Mouse (Mus musculus): ENCODE results near the gene Maf. TPM values are rescaled to one million over a fixed set of nuclear protein-coding genes. Genes with fewer than 3 reads are reported as not detected.

The Maf gene
- polyA plus RNA-seq (2012; fragmentation: generic; extraction: Trizol): 3.7 TPM

DNA sequence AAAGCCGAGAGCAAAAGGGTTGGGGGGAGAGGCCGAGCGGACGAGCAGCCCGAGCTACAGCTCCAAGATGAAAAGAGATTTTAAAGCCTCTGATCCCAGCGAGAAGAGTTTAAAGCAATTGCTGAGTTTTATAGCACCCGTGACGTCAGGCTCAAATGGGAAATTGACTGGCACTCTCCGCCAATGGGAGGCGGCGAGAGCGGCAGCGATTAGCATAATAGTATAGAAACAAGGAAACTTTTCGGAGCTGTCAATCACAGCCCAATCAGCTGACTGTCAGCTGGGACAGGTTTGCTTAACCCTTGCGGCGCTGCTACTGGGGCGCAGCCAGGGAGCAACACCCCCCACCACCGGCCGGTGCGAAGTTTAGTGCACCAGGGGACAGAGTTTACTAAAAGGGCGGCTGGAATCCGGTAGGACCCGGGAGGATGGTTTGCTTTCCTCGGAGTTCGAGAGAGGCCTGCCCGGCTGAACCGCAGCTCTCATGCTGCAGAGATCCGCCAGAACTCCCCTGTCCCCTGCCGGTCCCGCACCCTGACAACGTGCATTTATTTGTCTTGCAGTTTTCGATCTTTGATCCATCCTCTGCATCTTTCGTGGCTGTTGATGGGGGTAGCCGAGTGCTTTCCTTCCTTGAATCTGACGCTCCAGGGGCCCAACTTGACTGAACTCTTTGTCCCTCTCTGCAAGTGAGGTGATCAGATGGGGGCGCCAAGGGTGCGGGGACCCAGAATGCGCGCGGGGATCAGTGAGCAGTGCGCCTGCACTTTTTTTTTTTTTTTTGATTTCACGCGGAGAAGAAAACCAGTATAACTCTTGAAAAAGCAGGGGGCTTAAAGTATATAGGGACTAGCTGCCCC, at the start of gene Maf:
TSS of gene Maf (minus strand) at position 64 of the 860 bp plus-strand sequence.
- H3K4me3 ChIP-seq: peak within 1 kb of the TSS; percentile 40
- H3K79me2 ChIP-seq (ENCODE audit: control insufficient read depth, insufficient read depth): no peaks in the 10 kb centered on the region
- TF ChIP-seq SRF (IDR thresholded peaks at IDR 0.05; ENCODE audit: control insufficient read depth, insufficient read length, low read depth): no peak
- no peak for TF ChIP-seq REST (IDR thresholded peaks at IDR 0.05; ENCODE audit: insufficient read depth, insufficient read length)
- no peak for TF ChIP-seq MYOG (IDR thresholded peaks at IDR 0.05; ENCODE audit: control insufficient read depth in 1 of 3, insufficient read depth in 1 of 3, insufficient read length in 2 of 3, low read depth in 2 of 3)
- TF ChIP-seq E2F4 (IDR thresholded peaks at IDR 0.05; ENCODE audit: insufficient read depth): no peak
- peak; percentile 71 for TF ChIP-seq USF1 (IDR thresholded peaks at IDR 0.05; ENCODE audit: low read depth)
- no peak for TF ChIP-seq TCF3 (IDR thresholded peaks at IDR 0.05; ENCODE audit: insufficient read length, low read depth)
- TF ChIP-seq TCF12 (IDR thresholded peaks at IDR 0.05; ENCODE audit: insufficient read depth, poor library complexity, severe bottlenecking): no peak
- no peak for TF ChIP-seq MAX (IDR thresholded peaks at IDR 0.05; ENCODE audit: low read depth)
- TF ChIP-seq CEBPB (IDR thresholded peaks at IDR 0.05; ENCODE audit: insufficient read depth, poor library complexity, severe bottlenecking): no peak
- peak; percentile 27 for TF ChIP-seq POLR2A (IDR thresholded peaks at IDR 0.05; ENCODE audit: insufficient read length, low read depth)
- no peak for TF ChIP-seq POLR2AphosphoS2 (IDR thresholded peaks at IDR 0.05; ENCODE audit: insufficient read length, low read depth)
- peak in 2 of 3 experiments; percentile 17 to 55 for TF ChIP-seq MYOD1 (IDR thresholded peaks at IDR 0.05; ENCODE audit: control insufficient read depth in 1 of 3, insufficient read length in 2 of 3, low read depth in 2 of 3)
- H3K4me2 ChIP-seq (ENCODE audit: low read depth): peak within 1 kb of the TSS; percentile 91
- no peaks in the 10 kb centered on the region for H3K27me3 ChIP-seq (ENCODE audit: control insufficient read depth, insufficient read depth, insufficient read length)
- peak within 1 kb of the TSS; percentile 78 for H3ac ChIP-seq (ENCODE audit: control insufficient read depth, insufficient read length)
- no peaks in the 10 kb centered on the region for H3K36me3 ChIP-seq (ENCODE audit: control insufficient read depth, insufficient read depth)

GRCm38 (mm10) chr8:115756965-115757364, 49.4 kb upstream of the Maf start:
- H3K4me3 ChIP-seq: no peak overlapping the region
- no peaks in the 10 kb centered on the region for H3K79me2 ChIP-seq (ENCODE audit: control insufficient read depth, insufficient read depth)
- peak overlapping the region; percentile 4 for H3K4me2 ChIP-seq (ENCODE audit: low read depth)
- no peaks in the 10 kb centered on the region for H3K36me3 ChIP-seq (ENCODE audit: control insufficient read depth, insufficient read depth)
- no peak overlapping the region for H3ac ChIP-seq (ENCODE audit: control insufficient read depth, insufficient read length)
- TF ChIP-seq USF1 (IDR thresholded peaks at IDR 0.05; ENCODE audit: low read depth) (no peak), MYOD1 (IDR thresholded peaks at IDR 0.05; ENCODE audit: control insufficient read depth in 1 of 3, insufficient read length in 2 of 3, low read depth in 2 of 3) (no peak), E2F4 (IDR thresholded peaks at IDR 0.05; ENCODE audit: insufficient read depth) (no peak), TCF3 (IDR thresholded peaks at IDR 0.05; ENCODE audit: insufficient read length, low read depth) (no peak), CEBPB (IDR thresholded peaks at IDR 0.05; ENCODE audit: insufficient read depth, poor library complexity, severe bottlenecking) (no peak), SRF (IDR thresholded peaks at IDR 0.05; ENCODE audit: control insufficient read depth, insufficient read length, low read depth) (no peak), TCF12 (IDR thresholded peaks at IDR 0.05; ENCODE audit: insufficient read depth, poor library complexity, severe bottlenecking) (no peak), REST (IDR thresholded peaks at IDR 0.05; ENCODE audit: insufficient read depth, insufficient read length) (no peak), POLR2AphosphoS2 (IDR thresholded peaks at IDR 0.05; ENCODE audit: insufficient read length, low read depth) (no peak), POLR2A (IDR thresholded peaks at IDR 0.05; ENCODE audit: insufficient read length, low read depth) (no peak), MAX (IDR thresholded peaks at IDR 0.05; ENCODE audit: low read depth) (no peak), MYOG (IDR thresholded peaks at IDR 0.05; ENCODE audit: control insufficient read depth in 1 of 3, insufficient read depth in 1 of 3, insufficient read length in 2 of 3, low read depth in 2 of 3) (no peak)
- no peaks in the 10 kb centered on the region for H3K27me3 ChIP-seq (ENCODE audit: control insufficient read depth, insufficient read depth, insufficient read length)

DNA sequence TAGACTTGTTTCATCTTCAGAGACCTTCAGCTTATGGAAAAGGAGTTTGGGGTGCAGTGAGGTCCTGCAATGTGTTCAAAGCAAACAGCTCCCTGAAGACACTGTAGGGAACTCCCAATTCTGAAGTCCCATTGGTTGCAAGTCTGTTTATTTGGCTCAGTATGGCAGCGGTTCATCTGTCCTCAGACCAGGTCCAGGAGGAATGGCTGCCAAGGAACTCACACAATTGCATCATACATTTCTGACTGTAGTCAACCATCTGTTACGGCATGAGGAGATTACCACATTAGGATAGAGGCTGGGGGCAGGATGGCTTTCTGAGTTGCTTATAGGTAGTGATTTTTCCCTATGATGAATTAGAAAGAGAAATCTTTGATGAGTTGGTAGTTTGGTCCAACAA, 48.4 kb upstream of the Maf start:
- Histone ChIP-seq H3K4me2 (ENCODE audit: low read depth) (no peak overlapping the region), H3K36me3 (ENCODE audit: control insufficient read depth, insufficient read depth) (no peaks in the 10 kb centered on the region), H3K79me2 (ENCODE audit: control insufficient read depth, insufficient read depth) (no peaks in the 10 kb centered on the region), H3K27me3 (ENCODE audit: control insufficient read depth, insufficient read depth, insufficient read length) (no peaks in the 10 kb centered on the region), H3ac (ENCODE audit: control insufficient read depth, insufficient read length) (no peak overlapping the region), H3K4me3 (no peak overlapping the region)
- TF ChIP-seq MAX (IDR thresholded peaks at IDR 0.05; ENCODE audit: low read depth) (no peak), TCF12 (IDR thresholded peaks at IDR 0.05; ENCODE audit: insufficient read depth, poor library complexity, severe bottlenecking) (no peak), SRF (IDR thresholded peaks at IDR 0.05; ENCODE audit: control insufficient read depth, insufficient read length, low read depth) (no peak), E2F4 (IDR thresholded peaks at IDR 0.05; ENCODE audit: insufficient read depth) (no peak), CEBPB (IDR thresholded peaks at IDR 0.05; ENCODE audit: insufficient read depth, poor library complexity, severe bottlenecking) (peak; percentile 76), MYOD1 (IDR thresholded peaks at IDR 0.05; ENCODE audit: control insufficient read depth in 1 of 3, insufficient read length in 2 of 3, low read depth in 2 of 3) (no peak), REST (IDR thresholded peaks at IDR 0.05; ENCODE audit: insufficient read depth, insufficient read length) (no peak)

GRCm38 (mm10) chr8:115754694-115755093, 47.1 kb upstream of the Maf start:
- H3K27me3 ChIP-seq (ENCODE audit: control insufficient read depth, insufficient read depth, insufficient read length): no peaks in the 10 kb centered on the region
- H3K79me2 ChIP-seq (ENCODE audit: control insufficient read depth, insufficient read depth): no peaks in the 10 kb centered on the region
- TF ChIP-seq POLR2AphosphoS2 (IDR thresholded peaks at IDR 0.05; ENCODE audit: insufficient read length, low read depth) (no peak), E2F4 (IDR thresholded peaks at IDR 0.05; ENCODE audit: insufficient read depth) (no peak), CEBPB (IDR thresholded peaks at IDR 0.05; ENCODE audit: insufficient read depth, poor library complexity, severe bottlenecking) (peak; percentile 81), TCF12 (IDR thresholded peaks at IDR 0.05; ENCODE audit: insufficient read depth, poor library complexity, severe bottlenecking) (no peak), USF1 (IDR thresholded peaks at IDR 0.05; ENCODE audit: low read depth) (no peak)
- no peak overlapping the region for H3K4me3 ChIP-seq
- H3K4me2 ChIP-seq (ENCODE audit: low read depth): no peak overlapping the region
- no peak overlapping the region for H3ac ChIP-seq (ENCODE audit: control insufficient read depth, insufficient read length)
- no peaks in the 10 kb centered on the region for H3K36me3 ChIP-seq (ENCODE audit: control insufficient read depth, insufficient read depth)
